Mouse (Mus musculus): ENCODE results near the gene Pla2g10.
"Not testable (repeated sequence)": the region's sequence is repeated elsewhere in the genome, so short reads cannot be mapped to it uniquely, and the experiment has no call there.

The Pla2g10 gene

DNA sequence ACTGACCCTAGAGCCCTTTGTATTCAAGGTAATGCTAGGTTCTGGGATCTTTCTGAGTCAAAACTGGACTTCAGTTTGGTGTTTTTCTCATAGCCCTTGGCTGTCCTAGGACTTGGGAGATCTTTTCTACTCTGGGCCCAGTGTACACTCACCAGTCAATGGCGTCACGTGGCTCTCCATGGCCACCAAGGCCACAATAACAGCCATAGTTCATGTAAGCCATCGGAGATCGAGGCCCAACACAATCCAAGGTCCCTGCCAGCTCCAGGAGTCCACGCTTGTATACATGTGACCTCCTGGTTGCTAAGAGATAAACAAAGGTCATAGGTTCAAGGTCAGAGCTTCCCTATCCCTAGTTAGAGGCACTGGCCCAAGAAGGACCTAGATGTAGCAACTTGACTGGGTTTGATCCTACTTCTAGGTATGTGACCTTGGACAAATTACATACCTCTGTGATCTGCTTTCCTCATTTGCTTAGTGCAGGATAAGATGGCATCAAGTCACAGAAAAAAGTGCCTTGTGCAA lies 2.9 kb downstream of the Pla2g10 start:
- no peak for DNase-seq

DNA sequence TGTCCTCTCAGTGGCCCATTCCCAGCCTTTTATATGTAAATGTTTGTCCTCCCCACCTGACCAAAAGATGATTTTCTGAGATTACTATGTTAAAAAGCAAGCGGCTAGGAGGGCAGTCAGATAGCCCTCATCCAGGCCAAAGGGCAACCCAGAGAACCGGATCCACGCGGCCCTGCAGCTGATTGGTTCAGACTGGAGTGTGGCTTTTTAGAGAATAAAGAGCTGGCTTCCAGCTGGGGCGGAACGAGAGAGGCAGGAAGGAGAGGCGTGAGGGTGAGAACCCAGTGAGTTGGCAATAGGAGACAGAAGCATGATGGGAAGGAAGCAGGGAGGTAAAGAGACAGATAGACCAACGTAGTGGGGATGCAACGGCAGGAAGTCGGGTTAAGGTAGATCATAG lies 7.8 kb downstream of the Pla2g10 start:
- DNase-seq, result no peak

DNA sequence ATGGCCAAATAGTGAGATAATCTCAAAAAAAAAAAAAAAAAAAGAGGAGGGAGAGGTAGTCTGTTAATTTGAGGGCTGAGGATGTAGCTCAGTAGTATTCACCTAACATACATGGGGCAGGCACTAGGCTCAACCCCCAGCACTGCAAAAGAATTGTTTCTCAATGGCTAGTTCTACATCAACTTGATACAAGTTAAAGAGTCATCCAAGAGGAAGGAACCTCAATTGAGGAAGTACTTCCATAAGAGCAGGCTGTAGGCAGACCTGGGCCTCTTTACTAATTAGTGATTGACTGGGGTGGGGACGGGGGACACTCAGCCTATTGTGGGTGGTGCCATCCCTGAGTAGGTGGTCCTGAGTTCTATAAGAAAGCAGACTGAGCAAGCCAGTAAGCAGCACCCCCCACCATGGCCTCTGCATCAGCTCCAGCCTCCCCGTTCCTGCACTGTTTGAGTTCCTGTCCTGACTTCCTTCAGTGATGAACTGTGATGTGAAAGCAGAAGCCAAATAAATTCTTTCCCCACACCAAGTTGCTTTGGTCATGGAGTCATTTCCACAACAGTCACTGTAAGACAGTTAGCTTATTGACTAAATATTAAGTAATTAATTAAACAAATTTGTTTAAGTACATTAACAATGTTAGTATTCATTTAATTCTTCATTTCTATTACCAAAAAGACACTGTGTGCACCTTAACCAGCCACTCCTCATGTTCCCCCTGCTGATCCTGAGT lies 13.8 kb downstream of the Pla2g10 start:
- DNase-seq, result no peak

DNA sequence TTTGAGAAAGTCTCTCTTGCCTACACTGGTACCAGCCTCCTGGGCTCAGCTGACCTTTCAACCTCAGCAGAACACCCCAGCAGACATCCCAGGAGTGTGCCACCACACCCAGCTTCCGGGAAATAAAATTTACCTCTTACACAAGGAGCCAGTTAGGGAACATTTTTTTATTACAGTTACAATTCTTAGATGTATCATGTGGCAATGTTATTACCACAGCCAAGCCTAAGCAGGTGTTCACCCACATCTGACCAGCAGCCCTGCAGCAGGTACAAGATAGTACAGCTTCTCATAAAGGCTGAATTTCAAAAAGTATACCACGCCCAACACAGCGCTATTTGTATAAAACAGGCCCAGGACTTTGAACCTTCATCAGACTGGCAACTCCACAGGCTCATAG lies 15.9 kb downstream of the Pla2g10 start:
- DNase-seq, result no peak

DNA sequence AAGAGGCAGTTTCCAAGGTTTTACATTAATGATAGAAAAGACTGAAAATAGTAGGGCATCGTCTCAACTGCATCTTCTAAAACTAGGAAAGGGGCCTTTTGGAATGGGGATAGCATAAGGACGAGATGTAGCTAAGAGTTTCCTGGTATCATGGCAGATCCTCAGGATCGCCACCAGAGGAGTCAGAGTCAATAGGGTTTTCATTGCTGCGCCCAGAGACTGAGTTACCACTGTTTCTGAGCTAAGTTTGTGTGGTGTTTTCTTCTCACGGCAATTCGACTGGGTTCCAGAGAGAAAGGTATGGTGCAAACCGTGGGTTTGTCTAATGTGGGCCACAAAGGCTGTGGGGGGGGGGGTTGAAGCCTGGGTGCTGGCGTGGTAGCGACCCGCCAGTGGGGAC lies 26.1 kb downstream of the Pla2g10 start:
- no peak for DNase-seq

DNA sequence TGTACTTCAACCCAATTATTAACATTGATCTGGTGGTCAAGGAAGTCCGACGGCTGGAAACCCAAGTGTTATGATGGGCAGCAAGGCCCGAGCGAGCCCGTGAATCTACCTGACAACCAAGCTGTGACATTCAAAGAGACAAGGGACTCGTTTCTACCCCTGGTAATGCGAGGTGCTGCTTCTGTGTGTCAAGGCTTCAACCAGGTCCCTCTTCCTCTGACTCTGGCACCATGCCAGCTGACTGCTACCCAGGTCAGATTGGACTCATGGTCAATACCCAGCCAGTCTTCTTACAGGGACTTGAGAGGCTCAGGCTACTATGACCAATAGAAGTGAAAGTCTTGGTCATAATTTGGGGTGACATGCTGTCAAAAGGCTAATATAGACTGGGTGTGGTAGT lies 28.6 kb downstream of the Pla2g10 start:
- DNase-seq, result no peak

DNA sequence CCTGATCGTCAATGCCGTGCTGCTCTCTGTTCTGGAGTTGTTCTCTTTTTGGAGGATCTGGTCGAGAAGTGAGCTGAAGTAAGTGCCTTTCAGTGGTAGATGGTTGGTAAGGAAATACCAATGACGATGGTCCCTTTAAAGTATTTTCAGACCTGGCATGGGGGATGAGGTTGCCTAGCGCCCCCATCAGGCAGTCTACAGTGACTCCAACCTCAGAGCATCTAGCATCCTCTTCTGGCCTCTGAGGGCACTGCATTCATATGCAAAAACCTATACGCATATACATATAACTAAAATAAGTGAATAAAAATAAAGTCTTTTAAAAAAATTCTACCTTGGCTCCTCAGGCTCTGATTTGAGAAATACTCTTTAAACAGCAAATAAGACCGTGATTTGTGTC lies 31.8 kb downstream of the Pla2g10 start:
- DNase-seq, result no peak

DNA sequence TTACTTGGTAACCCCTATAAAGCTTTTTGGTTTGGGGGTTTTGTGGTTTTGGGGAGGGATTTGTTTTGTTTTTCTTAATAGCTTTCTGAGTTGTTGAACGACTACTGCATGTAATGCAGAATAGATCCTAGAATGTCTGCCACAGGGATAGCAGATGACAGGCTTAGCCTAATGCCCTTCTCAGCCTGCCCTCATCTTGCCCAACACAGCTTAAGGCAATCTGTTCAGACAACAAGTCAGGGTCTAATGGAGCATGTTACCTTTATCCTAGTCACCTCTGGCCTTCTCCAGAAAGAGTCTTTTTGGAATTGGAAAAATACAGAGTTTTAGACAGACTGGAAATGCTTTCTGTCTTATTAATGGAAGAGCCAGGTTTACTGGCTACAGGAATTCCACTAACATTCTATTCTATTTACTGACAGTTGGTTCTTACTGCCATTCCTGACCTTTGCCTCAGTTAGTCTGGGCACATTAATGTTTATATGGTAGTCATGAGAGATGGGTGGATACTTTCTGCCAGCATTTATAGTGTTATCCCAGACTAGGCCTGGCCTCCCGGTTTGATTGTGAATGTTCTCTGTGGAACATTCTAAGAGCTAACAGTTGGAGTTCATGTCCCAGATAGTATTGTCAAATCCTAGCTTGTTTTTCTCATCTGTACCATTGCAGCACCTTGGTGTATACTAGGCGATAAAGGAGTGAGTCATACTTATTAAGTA lies 52.0 kb downstream of the Pla2g10 start:
- no peak for DNase-seq

DNA sequence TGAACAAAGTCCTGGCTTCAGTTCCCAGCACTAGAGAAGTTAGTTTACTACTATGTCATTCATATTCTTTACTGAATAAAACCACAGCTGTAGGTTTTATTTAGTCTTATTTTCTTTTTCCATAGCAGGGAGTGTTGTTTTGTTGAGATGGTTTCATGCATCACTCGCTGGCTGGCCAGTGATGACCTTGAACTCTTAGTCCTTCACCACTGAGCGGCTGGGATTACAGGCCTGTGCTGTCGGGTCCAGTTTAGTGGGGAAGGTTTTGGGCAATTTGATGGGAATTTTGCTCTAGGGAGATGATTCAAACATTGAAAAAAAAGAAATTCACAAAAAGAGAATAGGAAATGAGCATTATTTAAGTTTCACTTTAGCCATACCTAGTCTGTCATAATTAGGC lies 56.3 kb downstream of the Pla2g10 start:
- no peak for DNase-seq

DNA sequence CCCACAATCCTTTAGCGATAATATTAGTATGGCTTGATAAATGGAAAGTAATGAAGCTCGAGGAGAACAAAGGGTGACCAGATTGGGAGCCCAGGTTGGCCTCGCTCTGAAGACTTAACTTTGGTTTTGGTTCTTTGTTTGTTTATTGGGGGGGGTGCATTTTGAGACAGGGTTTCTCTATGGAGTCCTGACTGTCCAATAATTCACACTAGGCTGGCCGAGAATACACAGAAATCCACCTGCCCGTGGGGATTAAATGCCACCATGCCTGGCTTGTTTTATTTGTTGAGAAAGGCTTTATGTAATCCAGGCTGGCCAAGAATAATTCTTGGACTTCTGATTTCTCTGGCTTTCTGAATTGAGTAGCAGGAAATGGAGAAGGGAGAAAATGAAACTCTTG lies 57.7 kb downstream of the Pla2g10 start:
- DNase-seq, result no peak

DNA sequence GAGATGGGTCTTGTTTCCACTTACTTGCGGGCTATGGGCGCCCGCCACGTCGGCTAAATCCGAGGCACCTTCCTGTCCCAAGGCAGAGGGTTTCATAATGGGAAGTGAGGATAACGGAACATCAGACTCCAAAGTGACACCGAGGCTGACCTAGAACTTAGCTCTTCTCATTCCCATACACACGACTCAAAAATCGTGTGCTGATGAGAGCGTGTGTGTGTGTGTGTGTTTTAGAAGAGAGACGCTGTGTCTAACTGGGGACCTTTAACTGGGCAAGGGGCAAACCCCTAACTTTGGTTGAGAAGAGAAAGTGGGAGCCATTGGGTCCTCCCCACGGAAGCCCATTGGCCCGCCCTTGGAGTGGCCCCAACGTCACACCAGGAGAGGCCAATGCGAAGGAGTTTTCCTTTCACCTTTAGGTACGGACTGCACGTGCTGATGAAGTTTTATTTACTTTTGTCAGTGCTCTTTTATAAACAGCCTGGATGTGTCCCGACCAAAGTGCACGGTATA lies 58.3 kb downstream of the Pla2g10 start:
- DNase-seq, result peak; percentile 30

DNA sequence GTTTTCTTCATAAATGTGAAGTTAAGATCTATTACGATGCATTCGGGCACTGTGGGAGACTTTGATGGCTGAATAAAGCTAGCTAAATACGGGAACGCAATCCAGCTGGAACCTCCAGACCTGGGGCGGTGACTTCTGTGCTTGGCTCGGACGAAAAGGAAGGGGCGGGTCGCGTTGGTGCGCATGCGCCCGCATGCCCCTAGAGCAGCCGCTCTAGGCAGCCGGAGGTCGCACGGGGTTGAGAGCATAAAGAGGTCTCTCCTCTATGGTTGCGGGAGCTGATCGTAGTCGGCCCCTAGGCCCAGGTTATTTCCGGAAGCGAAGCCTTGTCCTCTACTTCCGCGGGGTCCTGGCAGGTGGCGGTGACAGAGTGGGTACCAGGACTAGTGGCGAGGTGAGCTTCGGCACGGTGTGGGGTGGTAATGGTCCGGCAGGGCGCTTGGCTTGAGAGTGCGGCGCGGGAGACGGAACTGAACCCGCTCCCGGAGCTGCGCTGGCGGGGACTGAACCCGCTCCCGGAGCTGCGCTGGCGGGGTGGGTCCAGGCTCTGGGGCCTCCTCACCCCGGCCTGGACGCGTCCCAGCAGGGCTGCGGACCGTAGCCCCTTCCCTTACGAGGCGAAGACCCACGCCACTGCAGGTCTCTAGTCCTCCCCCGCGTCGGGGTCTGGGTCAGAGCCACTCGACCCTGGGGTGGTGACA lies 58.9 kb downstream of the Pla2g10 start, which contains the start of the genes Bfar and 3110001I22Rik:
Gene Bfar, plus strand, starts transcription at position 174 of the 701 bp plus-strand sequence.
Gene 3110001I22Rik, plus strand, starts transcription at position 245 of the 701 bp plus-strand sequence.
- peak; percentile 92 for DNase-seq

DNA sequence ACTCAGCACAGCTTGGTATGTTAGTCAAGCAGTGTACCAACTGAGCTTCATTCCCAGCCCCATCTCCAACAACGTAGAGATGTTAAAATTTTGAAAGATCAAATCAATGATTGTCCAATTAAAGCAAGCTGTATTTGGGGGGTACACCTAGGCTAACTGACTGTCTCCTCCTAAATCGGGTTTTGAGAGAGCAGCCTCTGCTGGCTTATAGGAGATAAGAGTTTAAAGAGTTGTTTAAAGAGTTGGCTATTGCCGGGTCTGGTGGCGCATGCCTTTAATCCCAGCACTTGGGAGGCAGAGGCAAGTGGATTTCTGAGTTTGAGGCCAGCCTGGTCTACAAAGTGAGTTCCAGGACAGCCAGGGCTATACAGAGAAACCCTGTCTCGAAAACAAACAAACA lies 59.9 kb downstream of the Pla2g10 start:
- DNase-seq, result not testable (repeated sequence)

DNA sequence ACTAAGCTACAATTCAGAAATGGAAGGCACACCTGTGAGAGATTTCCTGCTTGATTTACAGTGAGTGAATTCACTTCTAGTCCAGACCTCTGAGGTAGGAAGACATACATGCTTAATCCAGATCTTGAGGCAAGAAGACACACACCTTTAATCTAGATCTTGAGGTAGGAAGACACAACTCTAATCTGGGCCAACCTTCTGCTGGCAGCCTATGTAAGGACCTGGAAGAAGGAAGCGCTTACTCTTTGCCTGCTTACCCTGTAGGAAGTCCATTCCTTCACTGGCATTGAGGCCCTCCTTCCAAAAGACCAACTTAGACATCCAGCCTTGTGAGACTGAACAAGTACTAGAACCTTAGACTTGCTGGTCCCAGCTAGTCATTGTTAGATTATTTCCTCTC lies 61.5 kb downstream of the Pla2g10 start:
- no peak for DNase-seq

DNA sequence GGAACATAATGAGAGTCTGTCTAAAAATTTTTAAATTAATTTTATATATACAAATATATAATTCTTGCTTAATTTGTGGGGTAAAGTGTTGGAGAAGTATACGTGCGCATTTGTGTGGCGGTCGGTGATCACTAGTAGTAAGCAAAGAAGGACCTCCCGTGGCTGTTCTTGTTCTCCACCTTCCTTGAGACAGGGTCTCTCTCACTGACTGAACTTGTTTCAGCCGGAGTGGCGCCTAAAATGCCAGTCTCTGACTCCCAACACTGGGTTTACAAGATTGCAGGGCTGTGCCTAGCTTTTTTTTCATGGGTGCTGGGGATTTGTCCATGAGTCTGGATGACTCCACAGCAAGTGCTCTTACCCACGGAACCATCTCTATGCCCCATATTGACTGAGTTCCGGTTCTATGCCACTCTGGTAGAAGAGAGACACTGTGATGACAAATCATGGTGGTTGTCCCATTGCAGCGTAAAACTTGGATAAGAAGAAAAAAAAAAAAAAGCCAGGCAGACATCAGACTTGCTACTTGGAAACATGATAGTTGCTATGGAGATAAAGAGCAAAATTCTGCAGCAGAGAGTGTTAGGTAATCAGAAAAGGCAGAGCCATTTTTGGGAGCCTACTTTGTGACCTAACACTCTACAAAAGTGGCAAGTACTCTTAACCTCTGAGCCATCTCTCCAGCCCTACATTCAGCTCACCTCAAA lies 62.2 kb downstream of the Pla2g10 start:
- no peak for DNase-seq

DNA sequence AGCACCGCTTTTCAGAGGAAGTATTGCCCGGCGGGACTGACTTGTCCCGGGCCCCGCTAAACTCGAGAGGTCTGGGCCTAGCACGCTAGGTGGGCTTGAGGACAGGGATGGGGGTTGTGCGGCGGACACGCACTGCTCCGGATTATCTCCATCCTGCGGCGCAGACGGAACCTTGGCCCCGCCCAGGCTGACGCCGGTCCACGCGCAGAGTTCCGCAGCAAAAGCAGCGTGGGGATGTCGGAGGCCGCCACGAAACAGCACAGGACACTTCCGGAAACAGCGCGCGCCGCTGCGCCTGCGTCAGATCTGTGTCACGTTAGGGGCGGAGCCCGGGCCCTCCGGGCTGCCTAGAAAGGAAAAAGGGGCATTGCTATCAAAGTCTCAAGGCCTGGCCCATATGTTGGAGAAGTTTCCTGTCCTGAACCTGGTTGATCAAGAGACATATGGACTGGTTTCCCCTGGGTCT lies 62.9 kb downstream of the Pla2g10 start, which contains the start of gene Parn:
Gene Parn, minus strand, starts transcription at position 293 of the 466 bp plus-strand sequence.
- peak; percentile 97 for DNase-seq
